Mouse (Mus musculus): ENCODE data around the gene Zbtb46.

The Zbtb46 gene

GRCm38 (mm10) chr2:181463008-181463738, 3.9 kb upstream of the Zbtb46 start:
- DNase-seq (ENCODE audit: low spot score in 2 of 2) = peak; percentile 76 to 86

- no peak for DNase-seq (ENCODE audit: low spot score in 2 of 2)
Observed at GRCm38 (mm10) chr2:181462604-181463003, 3.4 kb upstream of the Zbtb46 start.

GRCm38 (mm10) chr2:181461536-181462100, 2.4 kb upstream of the Zbtb46 start:
- DNase-seq (ENCODE audit: low spot score in 2 of 2) = no peak

- DNase-seq (ENCODE audit: low spot score in 2 of 2) = peak; percentile 59 to 61
Observed at GRCm38 (mm10) chr2:181459673-181460621, 721 bp upstream of the Zbtb46 start.

GRCm38 (mm10) chr2:181458411-181459152, 644 bp downstream of the Zbtb46 start:
- no peak for DNase-seq (ENCODE audit: low spot score in 2 of 2)

- peak in 1 of 2 experiments; percentile 43 for DNase-seq (ENCODE audit: low spot score in 2 of 2)
Observed at GRCm38 (mm10) chr2:181457831-181458230, 1.4 kb downstream of the Zbtb46 start.

- no peak for DNase-seq (ENCODE audit: low spot score in 2 of 2)
Observed at GRCm38 (mm10) chr2:181455899-181456298, 3.3 kb downstream of the Zbtb46 start.

- DNase-seq (ENCODE audit: low spot score in 2 of 2) = no peak
Observed at GRCm38 (mm10) chr2:181453274-181453673, 6.0 kb downstream of the Zbtb46 start.

GRCm38 (mm10) chr2:181452181-181452580, 7.0 kb downstream of the Zbtb46 start:
- DNase-seq (ENCODE audit: low spot score in 2 of 2) = no peak

- no peak for DNase-seq (ENCODE audit: low spot score in 2 of 2)
Observed at GRCm38 (mm10) chr2:181443016-181443415, 16.2 kb downstream of the Zbtb46 start.

GRCm38 (mm10) chr2:181438176-181438575, 21.1 kb downstream of the Zbtb46 start:
- no peak for DNase-seq (ENCODE audit: low spot score in 2 of 2)

GRCm38 (mm10) chr2:181436246-181436645, 23.0 kb downstream of the Zbtb46 start:
- no peak for DNase-seq (ENCODE audit: low spot score in 2 of 2)

GRCm38 (mm10) chr2:181423834-181424233, 35.4 kb downstream of the Zbtb46 start:
- no peak for DNase-seq (ENCODE audit: low spot score in 2 of 2)

- no peak for DNase-seq (ENCODE audit: low spot score in 2 of 2)
Observed at GRCm38 (mm10) chr2:181420903-181421638, 38.2 kb downstream of the Zbtb46 start.

GRCm38 (mm10) chr2:181420426-181420825, 38.8 kb downstream of the Zbtb46 start:
- DNase-seq (ENCODE audit: low spot score in 2 of 2) = peak; percentile 72 to 89

- DNase-seq (ENCODE audit: low spot score in 2 of 2) = no peak
Observed at GRCm38 (mm10) chr2:181419359-181419758, 39.9 kb downstream of the Zbtb46 start.

- DNase-seq (ENCODE audit: low spot score in 2 of 2) = no peak
Observed at GRCm38 (mm10) chr2:181415945-181416344, 43.3 kb downstream of the Zbtb46 start.

- DNase-seq (ENCODE audit: low spot score in 2 of 2) = no peak
Observed at GRCm38 (mm10) chr2:181413141-181413540, 46.1 kb downstream of the Zbtb46 start.

- peak in 1 of 2 experiments; percentile 71 for DNase-seq (ENCODE audit: low spot score in 2 of 2)
Observed at GRCm38 (mm10) chr2:181410760-181411473, 48.3 kb downstream of the Zbtb46 start.

- DNase-seq (ENCODE audit: low spot score in 2 of 2) = no peak
Observed at GRCm38 (mm10) chr2:181409643-181410042, 49.6 kb downstream of the Zbtb46 start.
